Mouse (Mus musculus): ENCODE measurements around the gene Lpp. TPM values are rescaled to one million over a fixed set of nuclear protein-coding genes. Genes with fewer than 3 reads are reported as not detected.

The Lpp gene
- total and polyA plus RNA-seq, 3 experiments: 0.64 to 1.2 (median 0.68) TPM

GRCm38 (mm10) chr16:24364030-24364687 lies 29.1 kb upstream of the Lpp start:
- dilution Hi-C loops (cut with MboI; ENCODE audit: extremely low pct_ligation_motif_present, extremely low pct_unique_long_range_greater_than_20kb, low sequenced_read_pairs): no loop called here
- in situ Hi-C loops (cut with MboI; ENCODE audit: low pct_ligation_motif_present, low pct_unique_long_range_greater_than_20kb, low sequenced_read_pairs): no loop called here
- H3K9me3 ChIP-seq (replicated peaks; ENCODE audit: low read length): no peaks in the 10 kb centered on the region
- peak; percentile 17 for DNase-seq (ENCODE audit: extremely low read depth)
- H3K79me2 ChIP-seq (replicated peaks; ENCODE audit: control insufficient read depth, extremely low read depth, insufficient read depth, poor library complexity, severe bottlenecking): no peaks in the 10 kb centered on the region
- H3K27ac ChIP-seq (ENCODE audit: insufficient read depth, low read depth): no peak overlapping the region
- no peaks in the 10 kb centered on the region for H3K4me1 ChIP-seq (ENCODE audit: control insufficient read depth in 1 of 2, insufficient read depth in 2 of 2)
- TF ChIP-seq MEF2A (IDR thresholded peaks at IDR 0.05; ENCODE audit: borderline replicate concordance, low read depth, low read length) (no peak), MAFK (IDR thresholded peaks at IDR 0.05; ENCODE audit: insufficient replicate concordance, low read length) (no peak), ZMIZ1 (IDR thresholded peaks at IDR 0.05; ENCODE audit: low read depth, low read length) (no peak), MYC (IDR thresholded peaks at IDR 0.05; ENCODE audit: low read depth, low read length) (no peak), SMC3 (IDR thresholded peaks at IDR 0.05; ENCODE audit: low read depth, low read length) (no peak), MAX (IDR thresholded peaks at IDR 0.05; ENCODE audit: low read length) (no peak), ETS1 (conservative IDR thresholded peaks at IDR 0.05; ENCODE audit: low read depth, low read length) (no peak), JUND (conservative IDR thresholded peaks at IDR 0.05; ENCODE audit: low read depth, low read length) (no peak), POLR2AphosphoS2 (IDR thresholded peaks at IDR 0.05; ENCODE audit: low read depth, low read length) (no peak), CTCF (conservative IDR thresholded peaks at IDR 0.05 in 1 of 2, IDR thresholded peaks at IDR 0.05 in 1 of 2; ENCODE audit: low read depth in 2 of 2, low read length in 2 of 2) (no peak), USF1 (IDR thresholded peaks at IDR 0.05; ENCODE audit: low read depth, low read length) (no peak), ZC3H11A (IDR thresholded peaks at IDR 0.05; ENCODE audit: low read depth, low read length) (no peak), MAZ (IDR thresholded peaks at IDR 0.05; ENCODE audit: low read depth, low read length) (no peak), PAX5 (IDR thresholded peaks at IDR 0.05; ENCODE audit: low read length) (no peak), CHD1 (IDR thresholded peaks at IDR 0.05; ENCODE audit: low read depth, low read length) (no peak), UBTF (IDR thresholded peaks at IDR 0.05; ENCODE audit: low read depth, low read length) (no peak), CHD2 (IDR thresholded peaks at IDR 0.05; ENCODE audit: low read length) (no peak), ZKSCAN1 (IDR thresholded peaks at IDR 0.05; ENCODE audit: borderline replicate concordance, low read depth, low read length) (no peak)
- no peak overlapping the region for H3K4me3 ChIP-seq (replicated peaks in 1 of 3; ENCODE audit: low read depth in 2 of 3, low read length in 2 of 3, poor library complexity in 1 of 3)
- H3K4me2 ChIP-seq (ENCODE audit: insufficient read depth, low read depth, poor library complexity, severe bottlenecking): no peak overlapping the region
- no peak overlapping the region for H3K9ac ChIP-seq (ENCODE audit: insufficient read depth, low read depth)
- no peaks in the 10 kb centered on the region for H3K36me3 ChIP-seq (replicated peaks in 1 of 2; ENCODE audit: control insufficient read depth in 1 of 2, insufficient read depth in 1 of 2, low read length in 1 of 2)
- H3K27me3 ChIP-seq (replicated peaks): no peaks in the 10 kb centered on the region

- no peaks in the 10 kb centered on the region for H3K36me3 ChIP-seq (replicated peaks in 1 of 2; ENCODE audit: control insufficient read depth in 1 of 2, insufficient read depth in 1 of 2, low read length in 1 of 2)
- dilution Hi-C loops (cut with MboI; ENCODE audit: extremely low pct_ligation_motif_present, extremely low pct_unique_long_range_greater_than_20kb, low sequenced_read_pairs) (no loop called here), in situ Hi-C loops (cut with MboI; ENCODE audit: low pct_ligation_motif_present, low pct_unique_long_range_greater_than_20kb, low sequenced_read_pairs) (no loop called here)
- H3K27ac ChIP-seq (ENCODE audit: insufficient read depth, low read depth): no peak overlapping the region
- H3K9ac ChIP-seq (ENCODE audit: insufficient read depth, low read depth): no peak overlapping the region
- H3K4me2 ChIP-seq (ENCODE audit: insufficient read depth, low read depth, poor library complexity, severe bottlenecking): no peak overlapping the region
- no peaks in the 10 kb centered on the region for H3K4me1 ChIP-seq (ENCODE audit: control insufficient read depth in 1 of 2, insufficient read depth in 2 of 2)
- no peak for DNase-seq (ENCODE audit: extremely low read depth)
- no peaks in the 10 kb centered on the region for H3K9me3 ChIP-seq (replicated peaks; ENCODE audit: low read length)
- TF ChIP-seq GABPA (IDR thresholded peaks at IDR 0.05; ENCODE audit: insufficient replicate concordance, low read depth, low read length) (no peak), ZKSCAN1 (IDR thresholded peaks at IDR 0.05; ENCODE audit: borderline replicate concordance, low read depth, low read length) (no peak), USF2 (conservative IDR thresholded peaks at IDR 0.05; ENCODE audit: low read depth, low read length) (no peak), RAD21 (IDR thresholded peaks at IDR 0.05; ENCODE audit: low read depth, low read length) (peak; percentile 4), NRF1 (IDR thresholded peaks at IDR 0.05; ENCODE audit: low read depth, low read length) (no peak), KAT2A (IDR thresholded peaks at IDR 0.05; ENCODE audit: insufficient replicate concordance, low read length) (no peak), ZC3H11A (IDR thresholded peaks at IDR 0.05; ENCODE audit: low read depth, low read length) (no peak)
- no peak overlapping the region for H3K4me3 ChIP-seq (replicated peaks in 1 of 3; ENCODE audit: low read depth in 2 of 3, low read length in 2 of 3, poor library complexity in 1 of 3)
- H3K27me3 ChIP-seq (replicated peaks): no peaks in the 10 kb centered on the region
- no peaks in the 10 kb centered on the region for H3K79me2 ChIP-seq (replicated peaks; ENCODE audit: control insufficient read depth, extremely low read depth, insufficient read depth, poor library complexity, severe bottlenecking)
Measured at GRCm38 (mm10) chr16:24365900-24366299, 27.4 kb upstream of the Lpp start.

Measured in CH12.LX (cell line).